Mouse (Mus musculus) liver, embryonic 14.5 days (tissue): Measurements from ENCODE around the gene Zfp687.

Experiments
- CTCF ChIP-seq: IDR thresholded peaks from 2 replicates; pipeline ENCODE4 v1.5.1; 2016; ENCODE audit warnings: antibody characterized with exemption, low read depth, control low read depth
- EP300 ChIP-seq: IDR thresholded peaks from 2 replicates; pipeline ENCODE4 v1.6.1; 2016; ENCODE audit warnings: antibody characterized with exemption, low read depth

DNA sequence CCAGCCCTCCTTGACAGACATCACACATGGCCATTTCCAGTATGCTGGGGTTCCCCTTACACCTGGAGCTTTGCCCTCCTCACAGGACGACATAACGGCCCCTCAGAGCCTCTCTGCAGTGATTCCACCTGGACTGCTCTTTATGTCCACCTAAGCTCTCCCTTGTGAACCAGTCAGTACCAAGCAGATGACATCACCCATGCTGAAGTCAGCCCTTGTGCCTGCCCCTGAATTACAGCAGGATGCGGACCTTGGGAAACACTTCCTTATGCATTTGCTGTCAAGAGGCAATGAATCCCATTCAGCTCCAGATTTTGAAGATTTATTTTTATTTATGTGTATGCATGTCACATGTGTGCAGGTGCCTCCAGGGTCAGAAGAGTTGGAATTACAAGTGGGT, 32.7 kb upstream of the Zfp687 start:
- TF ChIP-seq CTCF = no peak
- no peak for TF ChIP-seq EP300
